Mouse (Mus musculus) spleen, adult 10 weeks (tissue): ENCODE data around the gene Hoxc9. TPM values are rescaled to one million over a fixed set of nuclear protein-coding genes. Genes with fewer than 3 reads are reported as not detected.

ENCODE experiments used
- polyA plus RNA-seq: library from polyadenylated mRNA; stranded (reverse); fragments of 350-450 nt; fragmentation: Illumina TruSeq; extraction: RNeasy Lipid Tissue Mini Kit (QIAGEN cat#74804); gene quantifications from one replicate; pipeline ENCODE4 v1.2.3, GENCODE M21; 2015; ENCODE audit warnings: low replicate concordance; ENCODE audit not compliant: insufficient read depth

The Hoxc9 gene
- polyA plus RNA-seq = not detected

DNA sequence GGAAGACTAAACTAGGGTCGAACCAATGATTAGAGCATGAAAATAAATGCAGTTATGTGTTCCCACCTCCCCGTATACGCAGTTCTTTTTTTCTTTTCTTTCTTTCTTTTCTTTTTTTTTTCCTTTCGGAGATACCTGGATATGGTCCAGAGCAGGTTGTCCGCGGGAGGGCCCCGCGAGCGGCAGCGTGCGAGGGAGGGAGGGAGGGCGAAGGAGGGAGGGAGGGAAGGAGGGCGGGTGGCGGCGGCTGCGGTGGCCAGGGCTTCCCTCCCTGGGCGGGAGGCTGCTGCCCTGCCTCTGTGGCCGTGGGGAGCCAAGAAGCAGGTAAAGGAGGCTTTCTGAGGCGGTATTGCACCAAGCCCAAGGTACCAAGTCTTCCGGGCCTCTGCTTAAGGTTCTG lies at the start of gene Hoxc9:
Gene Hoxc9 (plus strand): TSS at position 269 of the 400 bp plus-strand sequence.

DNA sequence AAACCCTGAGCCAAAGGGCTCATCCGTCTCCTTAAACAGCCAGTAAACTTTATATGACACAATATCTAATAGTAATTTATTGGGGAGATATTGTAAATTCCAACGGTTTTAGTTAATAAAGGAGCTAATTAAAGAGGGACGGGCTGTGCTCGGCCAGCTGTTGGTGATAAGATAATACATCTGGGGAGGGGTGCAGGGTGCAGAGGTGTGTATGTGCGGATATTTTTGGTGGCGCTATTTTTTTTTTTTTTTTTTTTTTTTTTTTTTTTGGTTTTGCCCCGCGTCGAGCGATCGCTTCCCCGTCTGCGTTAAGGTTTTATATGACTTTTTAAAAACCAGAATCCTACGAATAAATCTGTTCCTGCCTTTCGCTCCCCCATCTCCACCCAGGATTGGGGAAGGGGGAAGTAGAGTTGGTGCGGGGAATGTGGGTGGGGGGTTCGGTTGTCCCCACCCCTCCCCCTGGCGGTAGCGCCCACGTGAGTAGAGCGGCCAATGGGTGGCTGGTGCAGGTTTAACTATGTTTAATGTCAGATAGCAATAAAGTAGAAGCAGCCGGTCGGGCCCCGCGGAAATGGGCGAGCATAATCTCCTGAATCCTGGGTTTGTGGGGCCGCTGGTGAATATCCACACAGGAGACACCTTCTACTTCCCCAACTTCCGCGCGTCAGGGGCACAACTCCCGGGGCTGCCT lies 39.8 kb upstream of the Hoxc9 start, which contains the start of gene Hoxc12:
Gene Hoxc12 (plus strand): TSS at position 479 of the 694 bp plus-strand sequence.

DNA sequence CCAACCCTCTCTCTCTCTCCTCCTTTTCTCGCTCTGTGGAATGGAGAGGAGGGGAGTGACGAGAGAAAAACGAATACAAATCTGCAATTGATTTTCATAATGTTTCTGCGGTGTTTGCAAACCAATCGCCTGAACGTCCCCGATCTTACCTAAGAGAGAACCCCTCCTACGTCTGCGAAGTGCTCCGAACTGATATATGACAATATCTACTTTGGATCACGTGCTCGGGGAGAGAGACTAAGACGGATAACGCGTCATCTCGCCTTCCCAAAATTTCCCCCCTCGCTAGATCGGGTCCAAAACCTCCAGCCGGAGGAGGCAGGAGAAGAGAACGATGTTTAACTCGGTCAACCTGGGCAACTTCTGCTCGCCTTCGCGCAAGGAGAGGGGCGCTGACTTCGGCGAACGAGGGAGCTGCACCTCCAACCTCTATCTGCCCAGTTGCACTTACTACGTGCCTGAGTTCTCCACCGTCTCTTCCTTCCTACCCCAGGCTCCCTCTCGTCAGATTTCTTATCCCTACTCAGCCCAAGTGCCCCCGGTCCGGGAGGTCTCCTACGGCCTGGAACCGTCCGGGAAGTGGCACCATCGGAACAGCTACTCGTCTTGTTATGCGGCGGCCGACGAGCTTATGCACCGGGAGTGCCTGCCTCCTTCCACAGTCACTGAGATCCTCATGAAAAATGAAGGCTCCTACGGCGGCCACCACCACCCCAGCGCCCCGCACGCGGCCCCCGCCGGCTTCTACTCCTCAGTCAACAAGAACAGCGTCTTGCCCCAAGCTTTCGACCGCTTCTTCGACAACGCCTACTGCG lies 21.8 kb upstream of the Hoxc9 start, which contains the start of gene Hoxc11:
Gene Hoxc11 (plus strand): TSS at position 236 of the 815 bp plus-strand sequence.

DNA sequence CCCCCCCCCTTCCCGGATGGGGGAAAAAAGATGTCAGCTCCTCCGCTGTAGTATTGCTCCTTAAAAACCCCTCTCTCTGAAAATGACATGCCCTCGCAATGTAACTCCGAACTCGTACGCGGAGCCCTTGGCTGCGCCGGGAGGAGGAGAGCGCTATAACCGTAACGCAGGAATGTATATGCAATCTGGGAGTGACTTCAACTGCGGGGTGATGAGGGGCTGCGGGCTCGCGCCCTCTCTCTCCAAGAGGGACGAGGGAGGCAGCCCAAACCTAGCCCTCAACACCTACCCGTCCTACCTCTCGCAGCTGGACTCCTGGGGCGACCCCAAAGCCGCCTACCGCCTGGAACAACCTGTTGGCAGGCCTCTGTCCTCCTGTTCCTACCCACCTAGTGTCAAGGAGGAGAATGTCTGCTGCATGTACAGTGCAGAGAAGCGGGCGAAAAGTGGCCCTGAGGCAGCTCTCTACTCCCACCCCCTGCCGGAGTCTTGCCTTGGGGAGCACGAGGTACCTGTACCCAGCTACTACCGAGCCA lies 9.4 kb upstream of the Hoxc9 start, which contains the start of gene Hoxc10:
Gene Hoxc10 (plus strand): TSS at position 21 of the 536 bp plus-strand sequence.

DNA sequence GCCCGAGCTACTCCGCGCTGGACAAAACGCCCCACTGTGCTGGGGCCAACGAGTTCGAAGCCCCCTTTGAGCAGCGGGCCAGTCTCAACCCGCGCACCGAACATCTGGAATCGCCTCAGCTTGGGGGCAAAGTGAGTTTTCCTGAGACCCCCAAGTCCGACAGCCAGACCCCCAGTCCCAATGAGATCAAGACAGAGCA lies 9.0 kb upstream of the Hoxc9 start, which contains the start of gene Hoxc5:
Gene Hoxc5 (plus strand): TSS at position 132 of the 199 bp plus-strand sequence.

DNA sequence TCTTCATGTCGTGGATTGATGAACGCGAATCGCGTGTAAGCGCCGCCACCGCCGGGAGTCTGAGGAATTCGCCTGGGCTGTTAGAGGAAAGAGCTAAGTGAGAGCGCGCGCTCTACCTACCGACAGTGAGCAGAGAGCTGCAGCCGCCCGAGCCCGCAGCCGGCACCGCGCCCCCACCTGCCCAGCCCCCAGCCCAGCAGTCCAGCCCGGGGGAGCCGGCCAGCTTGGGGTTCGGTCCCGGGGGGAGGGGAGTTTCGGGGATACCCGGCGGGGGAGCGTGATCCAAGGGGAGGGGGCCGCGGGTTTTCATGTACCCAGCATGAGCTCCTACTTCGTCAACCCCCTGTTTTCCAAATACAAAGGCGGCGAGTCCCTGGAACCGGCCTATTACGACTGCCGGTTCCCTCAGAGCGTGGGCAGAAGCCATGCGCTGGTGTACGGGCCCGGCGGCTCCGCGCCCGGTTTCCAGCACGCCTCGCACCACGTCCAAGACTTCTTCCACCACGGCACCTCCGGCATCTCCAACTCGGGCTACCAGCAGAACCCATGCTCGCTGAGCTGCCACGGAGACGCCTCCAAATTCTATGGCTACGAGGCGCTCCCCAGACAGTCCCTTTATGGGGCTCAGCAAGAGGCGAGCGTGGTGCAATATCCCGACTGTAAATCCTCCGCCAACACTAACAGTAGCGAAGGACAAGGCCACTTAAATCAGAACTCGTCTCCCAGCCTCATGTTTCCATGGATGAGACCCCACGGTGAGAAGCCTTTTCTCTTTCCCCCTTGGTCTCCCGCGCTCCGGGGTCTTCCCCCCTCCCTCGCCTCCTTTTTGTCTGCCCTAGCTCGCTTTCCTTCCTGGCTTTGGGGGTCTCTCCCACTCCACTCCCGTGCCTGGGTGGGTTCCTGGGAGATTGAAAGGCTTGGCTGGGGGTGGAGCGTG lies 14.5 kb downstream of the Hoxc9 start, which contains the start of gene Hoxc8:
Gene Hoxc8 (plus strand): TSS at position 147 of the 937 bp plus-strand sequence.

DNA sequence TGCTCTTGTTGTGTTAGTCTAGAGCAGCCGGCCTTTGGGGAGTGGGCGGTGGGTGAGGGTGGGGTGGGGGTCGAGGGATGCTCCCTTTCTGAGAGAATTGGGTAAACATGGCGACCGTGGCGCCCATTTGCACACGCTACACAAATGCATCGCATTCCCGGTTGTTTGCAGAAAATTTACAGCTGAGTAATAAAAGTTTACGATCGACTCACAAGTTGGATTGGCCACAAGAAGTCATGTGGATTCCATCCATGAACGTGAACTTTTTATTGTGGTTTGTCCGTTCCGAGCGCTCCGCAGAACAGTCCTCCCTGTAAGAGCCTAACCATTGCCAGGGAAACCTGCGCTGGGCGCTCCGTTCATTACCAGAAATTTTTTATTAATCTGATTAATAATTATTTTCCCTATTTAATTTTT lies 21.7 kb downstream of the Hoxc9 start, which contains the start of gene Hoxc6:
Gene Hoxc6 (plus strand): TSS at position 319 of the 417 bp plus-strand sequence.

DNA sequence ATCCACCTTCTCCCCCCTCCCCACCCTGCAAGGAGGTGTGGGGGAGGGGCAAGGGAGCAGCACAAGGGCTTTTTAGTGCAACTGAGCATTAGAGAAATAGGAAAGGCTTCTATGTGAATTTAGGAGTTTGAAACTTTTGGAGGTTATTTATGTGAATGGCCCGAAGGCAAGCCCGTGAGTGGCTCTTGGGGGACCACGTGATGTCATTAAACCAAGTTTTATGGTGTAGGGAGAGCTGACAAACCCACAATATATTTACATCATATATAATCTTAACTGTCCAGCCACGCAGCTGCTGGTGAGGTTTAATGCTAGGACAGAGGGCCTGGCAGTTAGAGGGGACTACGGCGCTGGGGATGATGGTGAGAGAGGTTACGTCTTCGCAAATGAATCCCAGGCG lies 42.4 kb downstream of the Hoxc9 start, which contains the start of gene Hoxc4:
Gene Hoxc4 (plus strand): TSS at position 299 of the 400 bp plus-strand sequence.

Other genes with a start within 250 kb of the Hoxc9 start
- gene Hoxc13, start 55.3 kb upstream of the Hoxc9 start, polyA plus RNA-seq = not detected
- not detected for gene Hoxc12, start 39.7 kb upstream of the Hoxc9 start, polyA plus RNA-seq
- gene Hoxc11, start 22.0 kb upstream of the Hoxc9 start, polyA plus RNA-seq = not detected
- gene Hoxc10, start 9.6 kb upstream of the Hoxc9 start, polyA plus RNA-seq = not detected
- gene Hoxc5, start 9.0 kb upstream of the Hoxc9 start, polyA plus RNA-seq = not detected
- gene Hoxc8, start 14.2 kb downstream of the Hoxc9 start, polyA plus RNA-seq = not detected
- not detected for gene Hoxc6, start 21.8 kb downstream of the Hoxc9 start, polyA plus RNA-seq
- 0.50 TPM for gene Hoxc4, start 42.5 kb downstream of the Hoxc9 start, polyA plus RNA-seq
- gene Smug1, start 190.7 kb downstream of the Hoxc9 start, polyA plus RNA-seq = 16.0 TPM